Mouse (Mus musculus) activated CD4-positive, CD25-positive, alpha-beta regulatory T cell, adult 9 weeks (primary cell): ENCODE results near the gene Becn1. TPM values are rescaled to one million over a fixed set of nuclear protein-coding genes. Genes with fewer than 3 reads are reported as not detected.

Experiments used
- polyA plus RNA-seq: library from polyadenylated mRNA; unstranded; fragments of 100-300 nt; shearing (Covaris generic); gene quantifications from one replicate; pipeline ENCODE4 v1.2.1, GENCODE M21; 2017

Becn1 gene
- polyA plus RNA-seq = 217 TPM

GRCm38 (mm10) chr11:101302004-101302798 lies at the start of gene Becn1:
TSS of gene Becn1 (minus strand) at chr11:101302286.

GRCm38 (mm10) chr11:101330371-101330924 lies 28.4 kb upstream of the Becn1 start, which contains the start of gene Aoc3:
TSS of gene Aoc3 (plus strand) at chr11:101330605.

GRCm38 (mm10) chr11:101324763-101325162 lies 22.7 kb upstream of the Becn1 start, which contains the start of gene Aoc2:
TSS of gene Aoc2 (plus strand) at chr11:101325063.

GRCm38 (mm10) chr11:101315665-101316500 lies 13.8 kb upstream of the Becn1 start, which contains the start of gene Psme3:
TSS of gene Psme3 (plus strand) at chr11:101316213.

DNA sequence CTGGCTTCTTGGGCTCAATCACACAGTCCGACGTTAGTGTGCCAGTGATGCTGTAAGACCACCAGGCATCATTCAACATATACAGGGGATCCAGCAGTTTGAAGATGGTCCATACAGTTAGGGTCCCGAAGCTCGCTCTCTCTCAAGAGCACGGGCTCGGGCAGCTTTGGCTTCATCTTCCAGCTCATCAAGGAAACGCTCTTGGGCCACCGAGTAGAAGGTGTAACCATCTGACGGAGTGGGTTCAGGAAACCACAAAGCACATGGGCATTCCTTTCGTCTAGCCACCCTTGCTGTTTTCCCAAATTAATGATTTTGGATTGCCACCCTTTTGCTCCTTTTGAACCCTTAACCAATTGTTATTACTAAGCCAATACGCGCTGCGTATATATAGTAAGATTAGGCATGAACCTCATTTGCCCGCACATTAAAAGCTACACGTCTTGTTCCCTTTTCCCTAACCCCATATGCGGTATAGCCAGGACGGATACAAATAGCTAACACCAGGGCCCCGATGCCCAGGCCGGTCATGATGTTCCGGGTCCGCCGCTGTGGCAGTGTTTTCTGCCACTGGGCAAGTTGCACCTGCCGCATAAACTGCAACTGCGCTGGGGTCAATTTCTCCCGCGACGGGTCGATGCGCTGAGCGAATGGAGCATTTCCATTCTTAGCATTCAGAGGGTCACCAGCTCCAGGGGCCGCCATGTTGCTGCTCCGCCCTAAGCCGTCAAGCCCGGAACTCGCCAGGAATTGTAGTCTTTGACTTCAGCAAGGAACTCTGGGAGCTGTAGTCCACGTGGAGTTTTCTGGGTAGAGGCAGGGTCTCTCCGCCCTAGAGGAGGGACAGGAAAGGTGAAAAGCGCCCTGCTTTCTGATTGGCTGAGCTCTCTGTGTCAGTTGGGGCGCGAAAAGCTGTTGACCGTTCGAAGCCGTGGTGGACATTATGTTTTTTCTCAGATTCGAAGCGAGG lies 23.6 kb downstream of the Becn1 start, which contains the start of the genes Cntd1 and Coa3:
Gene Cntd1, plus strand, starts transcription at position 790 of the 970 bp plus-strand sequence.
Gene Coa3, minus strand, starts transcription at position 892 of the 970 bp plus-strand sequence.

GRCm38 (mm10) chr11:101259948-101260825 lies 41.9 kb downstream of the Becn1 start, which contains the start of gene Wnk4:
TSS of gene Wnk4 (plus strand) at chr11:101260567.

GRCm38 (mm10) chr11:101253613-101254389 lies 48.3 kb downstream of the Becn1 start, which contains the start of gene Vps25:
TSS of gene Vps25 (plus strand) at chr11:101253707.

DNA sequence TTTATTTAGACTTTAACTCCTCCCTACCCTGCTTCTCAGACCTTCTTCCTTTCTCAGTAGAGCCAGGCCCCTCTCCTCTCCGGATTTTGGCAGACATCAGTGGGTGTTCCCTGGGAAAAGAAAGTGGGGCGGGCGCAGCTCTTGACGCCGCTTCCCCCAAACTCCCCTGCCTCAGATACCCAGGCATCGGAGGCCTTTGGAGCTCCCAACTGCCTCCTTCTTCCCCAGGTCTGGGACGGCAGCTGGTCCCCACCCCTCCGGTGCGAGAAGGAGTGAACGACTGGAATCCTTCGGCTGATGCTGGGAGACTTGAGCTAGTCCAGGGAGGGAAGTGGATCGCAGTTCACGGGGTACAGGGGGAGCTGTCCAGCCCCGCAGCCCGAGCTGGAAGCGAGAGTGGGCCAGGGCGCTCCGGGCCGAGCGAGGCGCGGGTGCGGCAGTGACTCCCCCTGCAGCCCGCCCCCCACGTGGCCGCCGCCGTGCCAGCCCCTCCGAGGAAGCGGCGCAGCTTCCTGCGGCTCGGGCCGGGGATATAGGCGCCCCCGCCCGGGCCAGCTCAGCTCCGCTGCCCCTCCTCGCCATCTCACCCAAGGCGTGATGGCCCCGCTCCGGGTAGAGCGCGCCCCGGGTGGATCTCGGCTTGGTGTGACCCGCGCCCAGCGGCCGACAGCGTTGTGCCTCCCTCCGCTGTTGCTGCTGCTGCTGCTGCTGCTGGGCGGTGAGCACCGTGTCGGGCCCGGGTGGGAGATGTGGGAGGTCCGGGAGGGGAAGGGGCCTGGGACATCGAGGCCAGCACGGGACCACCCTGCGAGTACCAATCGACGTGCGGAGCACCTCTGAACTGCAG lies 56.0 kb downstream of the Becn1 start, which contains the start of gene Ramp2:
Gene Ramp2, plus strand, starts transcription at position 174 of the 847 bp plus-strand sequence.

Other genes starting within 250 kb of the Becn1 start
- gene Naglu, start 232.3 kb downstream of the Becn1 start, polyA plus RNA-seq = 6.7 TPM
- gene Hsd17b1, start 223.9 kb downstream of the Becn1 start, polyA plus RNA-seq = 0.42 TPM
- gene Coasy, start 219.7 kb downstream of the Becn1 start, polyA plus RNA-seq = 35.2 TPM
- 126 TPM for gene Mlx, start 215.0 kb downstream of the Becn1 start, polyA plus RNA-seq
- 8.4 TPM for gene Psmc3ip, start 206.8 kb downstream of the Becn1 start, polyA plus RNA-seq
- 70.2 TPM for gene Retreg3, start 182.4 kb downstream of the Becn1 start, polyA plus RNA-seq
- gene Tubg1, start 182.3 kb downstream of the Becn1 start, polyA plus RNA-seq = 45.3 TPM
- 4.3 TPM for gene Tubg2, start 146.4 kb downstream of the Becn1 start, polyA plus RNA-seq
- gene Cntnap1, start 131.8 kb downstream of the Becn1 start, polyA plus RNA-seq = 0.13 TPM
- gene Plekhh3, start 130.9 kb downstream of the Becn1 start, polyA plus RNA-seq = 0.24 TPM
- gene Ccr10, start 126.8 kb downstream of the Becn1 start, polyA plus RNA-seq = 1.9 TPM
- gene Ezh1, start 75.8 kb downstream of the Becn1 start, polyA plus RNA-seq = 96.4 TPM
- not detected for gene Ramp2, start 56.3 kb downstream of the Becn1 start, polyA plus RNA-seq
- gene Vps25, start 48.6 kb downstream of the Becn1 start, polyA plus RNA-seq = 157 TPM
- gene Wnk4, start 41.7 kb downstream of the Becn1 start, polyA plus RNA-seq = 2.4 TPM
- not detected for gene Cntd1, start 23.3 kb downstream of the Becn1 start, polyA plus RNA-seq
- gene Coa3, start 23.2 kb downstream of the Becn1 start, polyA plus RNA-seq = 130 TPM
- gene Psme3, start 13.9 kb upstream of the Becn1 start, polyA plus RNA-seq = 156 TPM
- gene Aoc2, start 22.8 kb upstream of the Becn1 start, polyA plus RNA-seq = 4.1 TPM
- not detected for gene Aoc3, start 28.3 kb upstream of the Becn1 start, polyA plus RNA-seq
- gene G6pc, start 65.3 kb upstream of the Becn1 start, polyA plus RNA-seq = not detected
- gene Aarsd1, start 115.3 kb upstream of the Becn1 start, polyA plus RNA-seq = 39.4 TPM
- gene Gm27029, start 122.5 kb upstream of the Becn1 start, polyA plus RNA-seq = 1.8 TPM
- gene Rundc1, start 122.8 kb upstream of the Becn1 start, polyA plus RNA-seq = 10.1 TPM
- 0.50 TPM for gene Ptges3l, start 123.0 kb upstream of the Becn1 start, polyA plus RNA-seq
- 357 TPM for gene Rpl27, start 140.0 kb upstream of the Becn1 start, polyA plus RNA-seq
- gene Ifi35, start 146.1 kb upstream of the Becn1 start, polyA plus RNA-seq = 202 TPM
- gene Rnd2, start 162.7 kb upstream of the Becn1 start, polyA plus RNA-seq = not detected
- 0.61 TPM for gene Vat1, start 163.9 kb upstream of the Becn1 start, polyA plus RNA-seq
- 6.9 TPM for gene Brca1, start 249.7 kb upstream of the Becn1 start, polyA plus RNA-seq
- gene Nbr1, start 249.9 kb upstream of the Becn1 start, polyA plus RNA-seq = 107 TPM